Mouse (Mus musculus) liver, embryonic 12.5 days (tissue): Measurements from ENCODE around the gene Pank4. TPM values are rescaled to one million over a fixed set of nuclear protein-coding genes. Genes with fewer than 3 reads are reported as not detected.

Source experiments
- ATAC-seq: fragments of 200-750 bp; cut with Nextera tagmentation; 2 replicates; pipeline ENCODE4 v1.8.0; 2017; ENCODE audit warnings: moderate number of reproducible peaks, mild to moderate bottlenecking, moderate library complexity
- H3K27ac ChIP-seq: fragments of 300-500 bp; sonication (generic); 2 replicates; pipeline ENCODE4 v1.5.1; 2016; ENCODE audit warnings: mild to moderate bottlenecking
- H3K27me3 ChIP-seq: fragments of 300-500 bp; sonication (generic); replicated peaks from 2 replicates; pipeline ENCODE4 v1.6.1; 2016; ENCODE audit warnings: mild to moderate bottlenecking, moderate library complexity
- H3K36me3 ChIP-seq: fragments of 300-500 bp; sonication (generic); 2 replicates; pipeline ENCODE4 v1.6.1; 2016; ENCODE audit warnings: mild to moderate bottlenecking, moderate library complexity
- H3K4me1 ChIP-seq: fragments of 300-500 bp; sonication (generic); 2 replicates; pipeline ENCODE4 v1.6.1; 2016
- H3K4me2 ChIP-seq: fragments of 300-500 bp; sonication (generic); 2 replicates; pipeline ENCODE4 v1.6.1; 2016; ENCODE audit warnings: mild to moderate bottlenecking, moderate library complexity
- H3K4me3 ChIP-seq: fragments of 300-500 bp; sonication (generic); 2 replicates; pipeline ENCODE4 v1.5.1; 2016; ENCODE audit warnings: mild to moderate bottlenecking, moderate library complexity
- H3K9ac ChIP-seq: fragments of 300-500 bp; sonication (generic); 2 replicates; pipeline ENCODE4 v1.6.1; 2016; ENCODE audit warnings: mild to moderate bottlenecking, moderate library complexity
- H3K9me3 ChIP-seq: fragments of 300-500 bp; sonication (generic); replicated peaks from 2 replicates; pipeline ENCODE4 v1.6.1; 2016; ENCODE audit warnings: mild to moderate bottlenecking, moderate library complexity
- WGBS: fragments of 180-500 bp; shearing (Covaris S2); methylation state at CpG from one replicate; pipeline ENCODE4 v1.1.7; 2016; ENCODE audit not compliant: insufficient replicate concordance; 5-methylcytosine and 5-hydroxymethylcytosine counted together
- polyA plus RNA-seq: library from polyadenylated mRNA; unstranded; fragments of >200 nt; fragmentation: Nextera tagmentation; extraction: Ambion mirVana; gene quantifications from 2 replicates; pipeline ENCODE4 v1.2.1, GENCODE M21; 2016

The Pank4 gene
- polyA plus RNA-seq, 1 experiment from 2014 or later: 34.0 TPM

GRCm38 (mm10) chr4:155009216-155009615, 45.3 kb downstream of the Pank4 start:
- Histone ChIP-seq H3K27me3 (peaks cover 20% of the 10 kb centered on the region), H3K9me3 (no peaks in the 10 kb centered on the region), H3K36me3 (no peaks in the 10 kb centered on the region), H3K4me2 (no peak overlapping the region), H3K27ac (no peak overlapping the region), H3K9ac (no peak overlapping the region), H3K4me1 (no peaks in the 10 kb centered on the region), H3K4me3 (no peak overlapping the region)
- 54% methylated on average over 3 of the region's 3 CpGs for WGBS
- ATAC-seq: no peak

GRCm38 (mm10) chr4:155010870-155011269, 46.9 kb downstream of the Pank4 start:
- Histone ChIP-seq H3K9ac (no peak overlapping the region), H3K9me3 (no peaks in the 10 kb centered on the region), H3K4me2 (no peak overlapping the region), H3K4me1 (0 out of 2 replicates have a peak, but pooled peaks cover 2% of the 10 kb centered on the region), H3K36me3 (no peaks in the 10 kb centered on the region), H3K27ac (no peak overlapping the region), H3K4me3 (no peak overlapping the region), H3K27me3 (peaks cover 27% of the 10 kb centered on the region)
- ATAC-seq: no peak
- WGBS: 61% methylated on average over 5 of the region's 5 CpGs

GRCm38 (mm10) chr4:155011312-155012025, 47.5 kb downstream of the Pank4 start:
- Histone ChIP-seq H3K9me3 (no peaks in the 10 kb centered on the region), H3K4me2 (no peak overlapping the region), H3K27ac (no peak overlapping the region), H3K9ac (no peak overlapping the region), H3K4me1 (0 out of 2 replicates have a peak, but pooled peaks cover 5% of the 10 kb centered on the region), H3K36me3 (no peaks in the 10 kb centered on the region), H3K4me3 (no peak overlapping the region), H3K27me3 (peaks cover 33% of the 10 kb centered on the region)
- no peak for ATAC-seq
- 59% methylated on average over 8 of the region's 8 CpGs for WGBS

GRCm38 (mm10) chr4:155012115-155012514, 48.2 kb downstream of the Pank4 start:
- Histone ChIP-seq H3K9ac (no peak overlapping the region), H3K4me3 (no peak overlapping the region), H3K27ac (no peak overlapping the region), H3K36me3 (no peaks in the 10 kb centered on the region), H3K27me3 (peaks cover 35% of the 10 kb centered on the region), H3K9me3 (no peaks in the 10 kb centered on the region), H3K4me2 (no peak overlapping the region), H3K4me1 (0 out of 2 replicates have a peak, but pooled peaks cover 5% of the 10 kb centered on the region)
- WGBS: 43% methylated on average over 2 of the region's 2 CpGs
- ATAC-seq: no peak

GRCm38 (mm10) chr4:155012788-155013187, 48.9 kb downstream of the Pank4 start:
- Histone ChIP-seq H3K4me1 (0 out of 2 replicates have a peak, but pooled peaks cover 5% of the 10 kb centered on the region), H3K4me3 (no peak overlapping the region), H3K27ac (no peak overlapping the region), H3K9ac (no peak overlapping the region), H3K36me3 (no peaks in the 10 kb centered on the region), H3K4me2 (no peak overlapping the region), H3K9me3 (no peaks in the 10 kb centered on the region), H3K27me3 (peaks cover 42% of the 10 kb centered on the region)
- ATAC-seq: 0 out of 2 replicates have a peak, but pooled peaks have one; percentile 35
- 5% methylated on average over 4 of the region's 4 CpGs for WGBS

- Histone ChIP-seq H3K36me3 (no peaks in the 10 kb centered on the region), H3K4me3 (no peak overlapping the region), H3K4me2 (no peak overlapping the region), H3K4me1 (peaks cover 12% of the 10 kb centered on the region; the same call in 1 of the 2 replicates), H3K9me3 (no peaks in the 10 kb centered on the region), H3K9ac (no peak overlapping the region), H3K27ac (no peak overlapping the region), H3K27me3 (peaks cover 57% of the 10 kb centered on the region)
- 58% methylated on average over 14 of the region's 14 CpGs for WGBS
- no peak for ATAC-seq
Observed at GRCm38 (mm10) chr4:155014244-155014643, 50.3 kb downstream of the Pank4 start.

GRCm38 (mm10) chr4:155014791-155015190, 50.9 kb downstream of the Pank4 start:
- Histone ChIP-seq H3K27ac (no peak overlapping the region), H3K4me1 (peaks cover 14% of the 10 kb centered on the region; the same call in 1 of the 2 replicates), H3K9ac (no peak overlapping the region), H3K4me3 (no peak overlapping the region), H3K27me3 (peaks cover 56% of the 10 kb centered on the region), H3K36me3 (no peaks in the 10 kb centered on the region), H3K4me2 (no peak overlapping the region), H3K9me3 (no peaks in the 10 kb centered on the region)
- 66% methylated on average over 12 of the region's 12 CpGs for WGBS
- no peak for ATAC-seq

- no peak for ATAC-seq
- Histone ChIP-seq H3K4me3 (no peak overlapping the region), H3K27ac (no peak overlapping the region), H3K36me3 (no peaks in the 10 kb centered on the region), H3K27me3 (peaks cover 62% of the 10 kb centered on the region), H3K4me2 (no peak overlapping the region), H3K9me3 (no peaks in the 10 kb centered on the region), H3K9ac (no peak overlapping the region), H3K4me1 (peaks cover 14% of the 10 kb centered on the region; the same call in 1 of the 2 replicates)
- 49% methylated on average over 4 of the region's 4 CpGs for WGBS
Observed at GRCm38 (mm10) chr4:155015550-155015949, 51.6 kb downstream of the Pank4 start.

GRCm38 (mm10) chr4:155016807-155017206, 52.9 kb downstream of the Pank4 start:
- no peak overlapping the region for H3K4me3 ChIP-seq
- WGBS: 58% methylated on average over 11 of the region's 11 CpGs
- no peak for ATAC-seq
- no peak overlapping the region for H3K27ac ChIP-seq
- no peak overlapping the region for H3K9ac ChIP-seq
- peaks cover 14% of the 10 kb centered on the region; the same call in 1 of the 2 replicates for H3K4me1 ChIP-seq
- H3K27me3 ChIP-seq: peaks cover 71% of the 10 kb centered on the region
- H3K9me3 ChIP-seq: no peaks in the 10 kb centered on the region
- H3K4me2 ChIP-seq: no peak overlapping the region
- no peaks in the 10 kb centered on the region for H3K36me3 ChIP-seq

GRCm38 (mm10) chr4:155017253-155017878, 53.4 kb downstream of the Pank4 start:
- H3K36me3 ChIP-seq: no peaks in the 10 kb centered on the region
- no peak for ATAC-seq
- H3K4me2 ChIP-seq: no peak overlapping the region
- H3K4me3 ChIP-seq: no peak overlapping the region
- peaks cover 76% of the 10 kb centered on the region for H3K27me3 ChIP-seq
- H3K9me3 ChIP-seq: no peaks in the 10 kb centered on the region
- WGBS: 51% methylated on average over 11 of the region's 11 CpGs
- H3K27ac ChIP-seq: no peak overlapping the region
- no peak overlapping the region for H3K9ac ChIP-seq
- H3K4me1 ChIP-seq: peaks cover 14% of the 10 kb centered on the region; the same call in 1 of the 2 replicates

- no peak overlapping the region for H3K4me3 ChIP-seq
- no peaks in the 10 kb centered on the region for H3K36me3 ChIP-seq
- no peak overlapping the region for H3K4me2 ChIP-seq
- no peak for ATAC-seq
- H3K27ac ChIP-seq: no peak overlapping the region
- peaks cover 14% of the 10 kb centered on the region; the same call in 1 of the 2 replicates for H3K4me1 ChIP-seq
- H3K27me3 ChIP-seq: peaks cover 79% of the 10 kb centered on the region
- no peaks in the 10 kb centered on the region for H3K9me3 ChIP-seq
- WGBS: 53% methylated on average over 8 of the region's 8 CpGs
- no peak overlapping the region for H3K9ac ChIP-seq
Observed at GRCm38 (mm10) chr4:155018066-155018465, 54.1 kb downstream of the Pank4 start.

GRCm38 (mm10) chr4:155018601-155019335, 54.8 kb downstream of the Pank4 start:
- no peak overlapping the region for H3K27ac ChIP-seq
- no peak overlapping the region for H3K4me2 ChIP-seq
- no peaks in the 10 kb centered on the region for H3K36me3 ChIP-seq
- 6% methylated on average over 15 of the region's 15 CpGs for WGBS
- no peaks in the 10 kb centered on the region for H3K9me3 ChIP-seq
- peaks cover 73% of the 10 kb centered on the region for H3K27me3 ChIP-seq
- no peak overlapping the region for H3K4me3 ChIP-seq
- peaks cover 14% of the 10 kb centered on the region; the same call in 1 of the 2 replicates for H3K4me1 ChIP-seq
- ATAC-seq: no peak
- no peak overlapping the region for H3K9ac ChIP-seq
